Mouse (Mus musculus): Measurements from ENCODE around the gene H3f3b. TPM values are rescaled to one million over a fixed set of nuclear protein-coding genes. Genes with fewer than 3 reads are reported as not detected.

H3f3b gene
- polyA plus RNA-seq, 1 experiment from 2014 or later, result 1,577 TPM

DNA sequence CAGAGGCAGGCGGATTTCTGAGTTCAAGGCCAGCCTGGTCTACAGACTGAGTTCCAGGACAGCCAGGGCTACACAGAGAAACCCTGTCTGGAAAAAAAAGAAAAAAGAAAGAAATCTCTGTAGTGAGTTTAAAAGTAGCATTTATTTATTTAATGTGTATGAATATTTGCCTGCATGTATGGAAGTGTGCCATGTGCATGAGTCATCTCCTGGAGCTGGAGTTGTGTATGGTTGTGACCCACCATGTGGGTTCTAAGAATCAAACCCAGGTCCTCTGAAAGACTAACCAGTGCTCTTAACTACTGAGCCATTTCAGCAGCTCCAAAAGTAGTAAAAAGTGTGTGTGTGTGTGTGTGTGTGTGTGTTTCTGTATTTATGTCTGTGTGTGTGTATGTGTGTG lies 15.5 kb upstream of the H3f3b start:
- Histone ChIP-seq H3K4me1 (no peaks in the 10 kb centered on the region), H3K36me3 (peaks cover 35% of the 10 kb centered on the region), H3K27ac (no peak overlapping the region), H3K4me3 (replicated peaks) (no peak overlapping the region), H3K9ac (no peak overlapping the region), H3K4me2 (no peak overlapping the region), H3K27me3 (replicated peaks) (no peaks in the 10 kb centered on the region), H3K9me3 (no peaks in the 10 kb centered on the region)
- ATAC-seq (ENCODE audit: insufficient read depth, low FRiP score, low read depth), result no peak
- 97% methylated on average over 1 of the region's 1 CpGs for WGBS

GRCm38 (mm10) chr11:116042372-116043138 lies 14.8 kb upstream of the H3f3b start:
- no peak overlapping the region for H3K4me2 ChIP-seq
- H3K27me3 ChIP-seq (replicated peaks), result no peaks in the 10 kb centered on the region
- H3K27ac ChIP-seq, result no peak overlapping the region
- 73% methylated on average over 5 of the region's 5 CpGs for WGBS
- H3K9ac ChIP-seq, result no peak overlapping the region
- no peaks in the 10 kb centered on the region for H3K4me1 ChIP-seq
- no peak overlapping the region for H3K4me3 ChIP-seq (replicated peaks)
- no peaks in the 10 kb centered on the region for H3K9me3 ChIP-seq
- peaks cover 28% of the 10 kb centered on the region for H3K36me3 ChIP-seq
- ATAC-seq (ENCODE audit: insufficient read depth, low FRiP score, low read depth), result no peak

DNA sequence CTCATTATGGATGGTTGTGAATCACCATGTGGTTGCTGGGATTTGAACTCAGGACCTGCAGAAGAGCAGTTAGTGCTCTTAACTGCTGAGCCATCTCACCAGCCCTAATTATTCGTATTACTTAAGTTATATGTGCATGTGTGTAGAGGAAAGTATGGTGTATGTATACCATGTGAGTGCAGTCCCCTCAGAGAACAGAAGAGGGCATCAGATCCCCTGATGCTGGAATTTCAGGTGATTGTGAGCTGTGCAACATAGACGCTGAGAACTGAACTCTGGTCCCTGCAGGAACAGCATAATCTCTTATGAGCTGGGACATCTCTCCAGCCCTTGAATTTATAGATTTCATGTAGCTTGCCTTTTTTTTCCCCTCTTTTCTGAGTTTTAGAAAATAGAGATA lies 14.1 kb upstream of the H3f3b start:
- Histone ChIP-seq H3K36me3 (peaks cover 24% of the 10 kb centered on the region), H3K9me3 (no peaks in the 10 kb centered on the region), H3K4me2 (no peak overlapping the region), H3K4me1 (no peaks in the 10 kb centered on the region), H3K27me3 (replicated peaks) (no peaks in the 10 kb centered on the region), H3K4me3 (replicated peaks) (no peak overlapping the region), H3K27ac (no peak overlapping the region), H3K9ac (no peak overlapping the region)
- ATAC-seq (ENCODE audit: insufficient read depth, low FRiP score, low read depth), result no peak
- 99% methylated on average over 2 of the region's 2 CpGs for WGBS

DNA sequence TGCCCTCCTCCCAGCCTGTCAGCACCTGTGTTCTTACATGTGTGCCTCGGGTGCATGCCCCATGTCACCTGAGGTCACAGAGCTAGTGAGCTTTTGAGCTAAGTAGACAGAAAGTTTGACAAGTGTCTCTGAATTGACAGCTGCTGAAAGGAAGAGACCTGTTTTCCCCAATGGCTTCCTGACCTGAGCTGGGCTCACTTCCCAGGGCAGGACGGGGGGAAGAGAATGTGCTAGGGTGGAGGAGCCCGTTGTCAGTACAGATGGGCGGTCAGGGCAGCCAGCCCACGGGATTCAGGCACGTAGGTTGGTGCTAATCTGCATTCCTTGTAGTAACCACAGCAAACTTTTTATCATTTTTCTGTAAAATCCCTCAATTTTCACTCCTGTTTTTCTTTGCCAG lies 12.8 kb upstream of the H3f3b start:
- Histone ChIP-seq H3K9ac (no peak overlapping the region), H3K4me2 (no peak overlapping the region), H3K36me3 (peaks cover 21% of the 10 kb centered on the region), H3K4me3 (replicated peaks) (no peak overlapping the region), H3K4me1 (no peaks in the 10 kb centered on the region), H3K27ac (no peak overlapping the region), H3K27me3 (replicated peaks) (no peaks in the 10 kb centered on the region), H3K9me3 (no peaks in the 10 kb centered on the region)
- WGBS, result 78% methylated on average over 6 of the region's 6 CpGs
- ATAC-seq (ENCODE audit: insufficient read depth, low FRiP score, low read depth), result no peak

DNA sequence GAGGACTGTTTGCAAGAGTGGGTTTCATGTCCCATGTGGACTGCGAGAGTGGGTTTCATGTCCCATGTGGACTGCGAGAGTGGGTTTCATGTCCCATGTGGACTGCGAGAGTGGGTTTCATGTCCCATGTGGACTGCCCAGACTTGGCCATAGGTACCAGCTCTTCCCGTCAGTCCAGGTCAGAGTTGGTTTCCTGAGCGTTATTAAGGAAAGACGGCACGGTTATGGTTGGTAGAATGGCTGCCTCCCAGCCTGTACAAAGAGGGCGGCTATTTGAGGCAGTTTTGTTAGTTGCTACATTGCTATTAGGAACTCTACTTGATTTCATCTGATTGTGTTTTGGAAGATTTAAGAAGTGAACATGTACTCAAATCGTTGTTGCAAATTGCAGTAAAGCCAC lies 10.1 kb upstream of the H3f3b start:
- ATAC-seq (ENCODE audit: insufficient read depth, low FRiP score, low read depth), result no peak
- Histone ChIP-seq H3K4me2 (no peak overlapping the region), H3K9ac (no peak overlapping the region), H3K27me3 (replicated peaks) (no peaks in the 10 kb centered on the region), H3K27ac (no peak overlapping the region), H3K36me3 (peaks cover 24% of the 10 kb centered on the region), H3K4me1 (no peaks in the 10 kb centered on the region), H3K9me3 (no peaks in the 10 kb centered on the region), H3K4me3 (replicated peaks) (no peak overlapping the region)
- 93% methylated on average over 9 of the region's 9 CpGs for WGBS

GRCm38 (mm10) chr11:116036671-116037070 lies 8.9 kb upstream of the H3f3b start:
- Histone ChIP-seq H3K9me3 (no peaks in the 10 kb centered on the region), H3K9ac (no peak overlapping the region), H3K4me2 (no peak overlapping the region), H3K36me3 (peaks cover 17% of the 10 kb centered on the region), H3K4me3 (replicated peaks) (no peak overlapping the region), H3K4me1 (no peaks in the 10 kb centered on the region; the same call in 1 of the 2 replicates), H3K27ac (no peak overlapping the region), H3K27me3 (replicated peaks) (no peaks in the 10 kb centered on the region)
- ATAC-seq (ENCODE audit: insufficient read depth, low FRiP score, low read depth), result no peak
- WGBS, result 83% methylated on average over 3 of the region's 3 CpGs

DNA sequence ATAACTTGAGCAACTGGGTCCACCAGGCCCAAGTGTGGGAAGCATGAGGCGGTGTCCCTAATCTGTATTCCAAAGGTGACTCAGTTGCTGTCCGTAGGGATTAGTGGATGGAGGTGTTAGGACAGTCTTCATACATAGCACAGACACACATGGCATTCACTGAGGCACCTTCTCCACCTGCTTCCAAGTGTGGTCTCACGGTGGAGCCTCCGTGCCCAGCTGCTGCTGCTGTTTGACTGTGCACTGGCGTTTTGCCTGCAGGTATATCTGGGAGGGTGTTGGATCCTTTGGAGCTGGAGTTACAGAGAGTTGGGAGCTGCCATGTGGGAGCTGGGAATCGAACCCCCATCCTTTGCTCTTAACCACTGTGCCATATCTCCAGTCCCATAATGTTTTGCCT lies 6.8 kb upstream of the H3f3b start:
- Histone ChIP-seq H3K4me2 (no peak overlapping the region), H3K4me3 (replicated peaks) (no peak overlapping the region), H3K27ac (no peak overlapping the region), H3K9me3 (no peaks in the 10 kb centered on the region), H3K36me3 (peaks cover 5% of the 10 kb centered on the region; the same call in 1 of the 2 replicates), H3K27me3 (replicated peaks) (no peaks in the 10 kb centered on the region), H3K4me1 (no peaks in the 10 kb centered on the region; the same call in 1 of the 2 replicates), H3K9ac (no peak overlapping the region)
- 92% methylated on average over 6 of the region's 6 CpGs for WGBS
- ATAC-seq (ENCODE audit: insufficient read depth, low FRiP score, low read depth), result no peak

DNA sequence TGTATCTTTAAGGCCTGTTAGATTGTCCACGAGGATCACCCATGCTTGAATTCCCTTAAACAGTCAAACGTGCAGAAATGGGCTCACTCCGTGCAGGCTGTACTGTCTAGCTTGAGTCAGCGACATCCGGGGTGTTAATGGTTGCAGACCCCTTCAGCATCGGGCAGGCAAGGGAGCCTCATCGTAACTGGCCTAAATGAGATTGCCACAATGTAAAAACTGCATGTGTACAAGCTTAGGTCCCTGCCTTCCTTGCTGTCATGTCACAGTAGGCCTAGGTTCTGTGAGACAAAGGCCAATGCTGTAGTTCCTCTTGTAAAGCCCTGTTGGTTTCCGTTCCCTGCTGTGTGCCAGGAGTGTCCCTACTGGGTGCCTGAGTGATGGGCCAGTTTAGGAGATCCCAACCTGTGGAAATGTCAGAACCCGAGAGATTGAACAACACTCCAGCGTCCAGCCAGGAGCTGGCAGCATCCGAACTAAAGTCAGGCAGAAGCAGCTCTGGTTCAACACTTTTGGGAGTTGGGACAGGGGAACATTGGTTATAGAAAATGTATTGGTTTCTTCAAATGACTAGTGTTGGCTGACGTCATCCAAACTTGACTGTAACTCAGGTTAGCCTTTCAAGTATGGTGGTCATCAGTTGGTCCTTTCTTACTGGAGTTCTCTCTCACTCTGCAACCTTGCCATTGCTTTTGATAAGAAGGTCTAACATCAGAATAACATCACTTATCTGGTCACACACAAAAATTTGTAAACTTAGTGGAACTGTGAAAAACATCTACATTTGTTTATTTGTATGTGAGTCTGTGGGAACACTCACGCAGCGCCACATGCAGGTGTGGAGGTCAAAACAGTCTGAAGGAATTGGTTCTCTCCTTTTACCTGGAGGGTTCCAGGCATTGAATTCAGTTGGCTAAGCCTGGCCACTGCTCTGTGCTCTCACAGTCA lies 3.4 kb upstream of the H3f3b start:
- peak overlapping the region; percentile 85 for H3K9ac ChIP-seq
- peak; percentile 8; the same call in 1 of the 2 replicates for ATAC-seq (ENCODE audit: insufficient read depth, low FRiP score, low read depth)
- peak overlapping the region; percentile 67 for H3K4me3 ChIP-seq (replicated peaks)
- H3K4me1 ChIP-seq, result no peaks in the 10 kb centered on the region; the same call in 1 of the 2 replicates
- 0 out of 2 replicates have a peak, but pooled peaks cover 5% of the 10 kb centered on the region for H3K36me3 ChIP-seq
- 23% methylated on average over 14 of the region's 14 CpGs for WGBS
- H3K27me3 ChIP-seq (replicated peaks), result no peaks in the 10 kb centered on the region
- H3K9me3 ChIP-seq, result no peaks in the 10 kb centered on the region
- peak overlapping the region; percentile 77 for H3K4me2 ChIP-seq
- H3K27ac ChIP-seq, result peak overlapping the region; percentile 100

GRCm38 (mm10) chr11:116030088-116030897 lies 2.5 kb upstream of the H3f3b start, which contains the start of gene Unk:
Gene Unk, plus strand, starts transcription at chr11:116030322.
- H3K27me3 ChIP-seq (replicated peaks), result no peaks in the 10 kb centered on the region
- WGBS, result under 1% methylated on average over 65 of the region's 67 CpGs
- H3K9me3 ChIP-seq, result no peaks in the 10 kb centered on the region
- peak; percentile 94 for ATAC-seq (ENCODE audit: insufficient read depth, low FRiP score, low read depth)
- peak within 1 kb of the TSS; percentile 77 for H3K4me2 ChIP-seq
- H3K36me3 ChIP-seq, result 0 out of 2 replicates have a peak, but pooled peaks cover 5% of the 10 kb centered on the region
- peak within 1 kb of the TSS; percentile 100 for H3K27ac ChIP-seq
- H3K4me3 ChIP-seq (replicated peaks), result peak within 1 kb of the TSS; percentile 67
- H3K4me1 ChIP-seq, result no peaks in the 10 kb centered on the region; the same call in 1 of the 2 replicates
- peak within 1 kb of the TSS; percentile 85 for H3K9ac ChIP-seq

DNA sequence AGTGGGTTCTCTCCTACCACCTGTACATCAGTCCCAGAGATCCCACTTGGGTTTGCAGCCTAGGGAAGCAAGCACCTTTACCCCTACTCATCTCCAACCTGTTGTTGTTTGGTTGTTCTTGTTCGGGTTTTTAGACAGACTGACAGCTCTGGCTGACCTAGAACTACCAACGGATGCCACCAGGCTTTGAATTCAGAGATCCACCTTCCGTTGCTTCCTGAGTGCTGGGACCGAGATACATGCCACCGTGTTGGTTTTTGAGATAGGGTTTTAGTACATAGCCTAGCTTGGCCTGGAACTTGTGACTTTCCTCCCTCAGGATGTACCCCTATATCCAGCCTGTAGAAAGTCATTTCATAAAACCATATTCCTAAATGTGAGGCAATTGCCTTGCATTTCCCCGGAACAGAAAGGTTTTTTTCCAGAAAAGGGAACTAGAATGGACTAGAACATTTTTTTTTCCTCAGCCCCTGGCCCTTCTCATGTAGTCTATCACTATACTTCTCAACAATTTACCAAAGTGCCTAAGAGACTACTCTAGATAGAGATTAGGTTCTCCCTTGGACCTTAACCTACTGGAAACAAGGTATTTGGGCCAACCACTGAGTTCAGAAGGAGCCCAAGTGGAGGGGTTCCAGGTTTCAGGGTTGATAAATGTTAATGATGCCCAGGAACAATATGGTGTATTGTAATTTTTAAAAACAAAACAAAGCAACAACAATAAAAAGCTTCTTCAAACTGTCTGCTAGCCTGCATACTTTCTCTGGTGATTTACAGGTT lies 1.5 kb upstream of the H3f3b start:
- H3K4me3 ChIP-seq (replicated peaks), result peak overlapping the region; percentile 67
- no peaks in the 10 kb centered on the region for H3K9me3 ChIP-seq
- peak overlapping the region; percentile 42; the same call in 1 of the 2 replicates for H3K27ac ChIP-seq
- 75% methylated on average over 6 of the region's 6 CpGs for WGBS
- H3K36me3 ChIP-seq, result no peaks in the 10 kb centered on the region
- H3K9ac ChIP-seq, result no peak overlapping the region
- no peaks in the 10 kb centered on the region; the same call in 1 of the 2 replicates for H3K4me1 ChIP-seq
- no peak for ATAC-seq (ENCODE audit: insufficient read depth, low FRiP score, low read depth)
- H3K27me3 ChIP-seq (replicated peaks), result no peaks in the 10 kb centered on the region
- H3K4me2 ChIP-seq, result peak overlapping the region; percentile 65
